Mouse (Mus musculus) ES-E14 (cell line): ENCODE measurements around the gene Rasgef1c. TPM values are rescaled to one million over a fixed set of nuclear protein-coding genes. Genes with fewer than 3 reads are reported as not detected.

Source experiments
- DNase-seq: peaks from one replicate; pipeline ENCODE4 v3.0.0-alpha.2; 2013; ENCODE audit warnings: low read depth, low spot score
- H3K27ac ChIP-seq: 2 replicates; pipeline ENCODE4 v1.5.1; 2012; ENCODE audit warnings: low read depth, mild to moderate bottlenecking, low read length, moderate library complexity, mixed read lengths; ENCODE audit not compliant: poor library complexity, insufficient read depth, severe bottlenecking
- H3K36me3 ChIP-seq: 2 replicates; pipeline ENCODE4 v1.6.1; 2012; ENCODE audit warnings: mild to moderate bottlenecking, low read length, moderate library complexity, mixed read lengths; ENCODE audit not compliant: control insufficient read depth, poor library complexity, insufficient read depth, severe bottlenecking
- H3K4me1 ChIP-seq, 2 experiments: fragments of 150-350 bp in 1 of 2; sonication (generic) in 1 of 2; 2 replicates each; pipeline ENCODE4 v1.6.1; 2012; ENCODE audit warnings: low read length in 2 of 2, mild to moderate bottlenecking in 1 of 2, mixed read lengths in 1 of 2; ENCODE audit not compliant: control insufficient read depth in 2 of 2, insufficient read depth in 2 of 2, poor library complexity in 1 of 2
- H3K4me3 ChIP-seq, 2 experiments: fragments of 150-350 bp in 1 of 2; sonication (generic) in 1 of 2; 2 replicates each; pipeline ENCODE4 v1.5.1; 2012; ENCODE audit warnings: low read length in 2 of 2, low read depth in 1 of 2, mild to moderate bottlenecking in 1 of 2, mixed read lengths in 1 of 2; ENCODE audit not compliant: insufficient read depth in 1 of 2, poor library complexity in 1 of 2, severe bottlenecking in 1 of 2
- H3K9ac ChIP-seq: 2 replicates; pipeline ENCODE4 v1.6.1; 2012; ENCODE audit warnings: low read depth, mild to moderate bottlenecking, low read length, mixed read lengths; ENCODE audit not compliant: poor library complexity, insufficient read depth, severe bottlenecking
- H3K9me3 ChIP-seq: fragments of 150-350 bp; sonication (generic); 2 replicates; pipeline ENCODE4 v1.6.1; 2012; ENCODE audit warnings: low read depth, mild to moderate bottlenecking, low read length; ENCODE audit not compliant: control insufficient read depth, insufficient read depth
- CHD2 ChIP-seq: IDR thresholded peaks from 2 replicates; pipeline ENCODE4 v1.6.1; 2014; ENCODE audit warnings: mild to moderate bottlenecking, low read depth, low read length, inconsistent platforms
- HCFC1 ChIP-seq: IDR thresholded peaks from 2 replicates; pipeline ENCODE4 v1.6.1; 2012; ENCODE audit warnings: low read length, inconsistent platforms, borderline replicate concordance; ENCODE audit not compliant: insufficient read depth
- MAFK ChIP-seq: IDR thresholded peaks from 2 replicates; pipeline ENCODE4 v1.6.1; 2014; ENCODE audit warnings: mild to moderate bottlenecking, low read depth, low read length, inconsistent platforms; ENCODE audit not compliant: insufficient read depth
- ZC3H11A ChIP-seq: IDR thresholded peaks from 2 replicates; pipeline ENCODE4 v1.6.1; 2012; ENCODE audit warnings: low read depth, mild to moderate bottlenecking, inconsistent platforms, low read length, borderline replicate concordance
- ZNF384 ChIP-seq: IDR thresholded peaks from 2 replicates; pipeline ENCODE4 v1.6.1; 2012; ENCODE audit warnings: low read depth, low read length, inconsistent platforms
- in situ Hi-C, 2 experiments: fragments of 600-800 bp; cut with MboI; formaldehyde crosslinking; loops; one replicate each; pipeline ENCODE4 v1.15.1; 2025; ENCODE audit warnings: low sequenced_read_pairs in 2 of 2, inconsistent platforms in 1 of 2; ENCODE audit not compliant: unreplicated experiment in 2 of 2
- total RNA-seq: library from RNA; depleted of rRNA; stranded (reverse); fragments of 300-350 nt; gene quantifications from 2 replicates; pipeline ENCODE4 v1.2.3, GENCODE M21; 2012

The Rasgef1c gene
- total RNA-seq, 1 experiment: 0.76 TPM

- no peak for DNase-seq
- in situ Hi-C loops: no loop called here
- no peak for TF ChIP-seq ZNF384
- TF ChIP-seq ZC3H11A: no peak
- no peak for TF ChIP-seq CHD2
- no peak for TF ChIP-seq HCFC1
- TF ChIP-seq MAFK: no peak
Observed at GRCm38 (mm10) chr11:49923539-49923938, 21.9 kb downstream of the Rasgef1c start.

GRCm38 (mm10) chr11:49926183-49926582, 24.5 kb downstream of the Rasgef1c start:
- Histone ChIP-seq H3K27ac (no peak overlapping the region), H3K9me3 (no peaks in the 10 kb centered on the region), H3K4me1 (no peaks in the 10 kb centered on the region; a peak in 1 of 4 replicates), H3K9ac (no peak overlapping the region), H3K36me3 (no peaks in the 10 kb centered on the region), H3K4me3 (no peak overlapping the region)
- TF ChIP-seq ZNF384 (no peak), CHD2 (no peak), HCFC1 (no peak), MAFK (no peak), ZC3H11A (no peak)
- DNase-seq: no peak
- in situ Hi-C loops: no loop called here

More at GRCm38 (mm10) chr11:49923539-49923938, 21.9 kb downstream of the Rasgef1c start:
- H3K4me3 ChIP-seq: no peak overlapping the region
- no peaks in the 10 kb centered on the region for H3K36me3 ChIP-seq
- no peaks in the 10 kb centered on the region; a peak in 1 of 4 replicates for H3K4me1 ChIP-seq
- no peaks in the 10 kb centered on the region for H3K9me3 ChIP-seq
- H3K9ac ChIP-seq: no peak overlapping the region
- H3K27ac ChIP-seq: no peak overlapping the region

DNA sequence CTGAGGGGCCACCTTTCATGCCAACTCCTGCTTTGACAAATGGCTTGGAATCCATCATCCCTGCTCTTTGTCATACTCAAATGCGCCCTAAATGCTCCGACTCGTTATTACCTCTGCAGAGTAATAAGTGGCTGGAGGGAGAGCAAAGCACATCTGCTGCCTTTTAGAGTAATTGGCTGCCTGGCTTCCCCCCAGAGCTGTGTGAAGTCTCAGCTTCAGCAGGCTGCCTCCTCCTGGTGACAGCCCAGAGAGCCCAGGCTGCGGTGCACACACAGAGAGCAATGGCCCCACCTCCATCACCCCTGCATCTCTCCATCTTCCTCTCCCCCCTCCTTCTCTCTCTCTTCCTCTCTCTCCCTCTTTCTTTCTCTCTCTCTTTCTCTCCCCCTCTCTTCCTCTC, 25.5 kb downstream of the Rasgef1c start:
- no peaks in the 10 kb centered on the region; a peak in 1 of 4 replicates for H3K4me1 ChIP-seq
- no peak overlapping the region for H3K9ac ChIP-seq
- no peak overlapping the region for H3K4me3 ChIP-seq
- no peak for TF ChIP-seq CHD2
- TF ChIP-seq ZNF384: no peak
- TF ChIP-seq ZC3H11A: no peak
- no peak for TF ChIP-seq MAFK
- no peak for TF ChIP-seq HCFC1
- H3K27ac ChIP-seq: no peak overlapping the region
- no peaks in the 10 kb centered on the region for H3K36me3 ChIP-seq
- in situ Hi-C loops: no loop called here
- H3K9me3 ChIP-seq: no peaks in the 10 kb centered on the region
- DNase-seq: no peak

DNA sequence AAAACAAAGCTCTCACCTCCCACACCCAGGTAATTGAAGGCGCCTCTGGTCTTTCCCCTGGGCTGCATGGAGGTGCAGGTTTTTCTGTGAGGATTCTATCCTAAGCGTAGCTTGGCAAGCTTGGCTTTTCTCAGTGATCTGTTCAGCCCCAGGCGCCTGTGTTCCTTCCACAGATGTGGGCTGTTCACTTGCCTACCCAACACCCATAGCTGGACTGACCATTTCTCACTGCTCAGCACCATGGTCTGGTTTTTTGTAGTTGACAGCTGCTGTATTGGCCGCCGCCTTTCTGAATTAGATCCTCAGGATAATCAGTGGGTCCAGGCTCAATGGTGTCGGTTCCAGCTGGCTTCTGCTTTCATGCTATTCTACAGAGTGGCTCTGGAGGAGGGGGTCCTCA, 26.0 kb downstream of the Rasgef1c start:
- Histone ChIP-seq H3K9me3 (no peaks in the 10 kb centered on the region), H3K9ac (no peak overlapping the region), H3K36me3 (no peaks in the 10 kb centered on the region), H3K4me1 (no peaks in the 10 kb centered on the region; a peak in 1 of 4 replicates), H3K27ac (no peak overlapping the region), H3K4me3 (no peak overlapping the region)
- no peak for TF ChIP-seq ZC3H11A
- TF ChIP-seq MAFK: no peak
- no peak for TF ChIP-seq HCFC1
- no peak for TF ChIP-seq ZNF384
- TF ChIP-seq CHD2: no peak
- no peak for DNase-seq
- in situ Hi-C loops: no loop called here

- DNase-seq: no peak
- in situ Hi-C loops: no loop called here
- Histone ChIP-seq H3K4me3 (no peak overlapping the region), H3K4me1 (no peaks in the 10 kb centered on the region; a peak in 1 of 4 replicates), H3K27ac (no peak overlapping the region), H3K9ac (no peak overlapping the region), H3K36me3 (no peaks in the 10 kb centered on the region), H3K9me3 (no peaks in the 10 kb centered on the region)
- no peak for TF ChIP-seq ZNF384
- TF ChIP-seq ZC3H11A: no peak
- TF ChIP-seq CHD2: no peak
- TF ChIP-seq HCFC1: no peak
- no peak for TF ChIP-seq MAFK
Observed at GRCm38 (mm10) chr11:49931037-49931625, 29.5 kb downstream of the Rasgef1c start.
